Mouse (Mus musculus): ENCODE results near the gene Trim50. TPM values are rescaled to one million over a fixed set of nuclear protein-coding genes. Genes with fewer than 3 reads are reported as not detected.
"Not testable (repeated sequence)": the region's sequence is repeated elsewhere in the genome, so short reads cannot be mapped to it uniquely, and the experiment has no call there.

The Trim50 gene
- polyA plus RNA-seq, 2 experiments: not detected

DNA sequence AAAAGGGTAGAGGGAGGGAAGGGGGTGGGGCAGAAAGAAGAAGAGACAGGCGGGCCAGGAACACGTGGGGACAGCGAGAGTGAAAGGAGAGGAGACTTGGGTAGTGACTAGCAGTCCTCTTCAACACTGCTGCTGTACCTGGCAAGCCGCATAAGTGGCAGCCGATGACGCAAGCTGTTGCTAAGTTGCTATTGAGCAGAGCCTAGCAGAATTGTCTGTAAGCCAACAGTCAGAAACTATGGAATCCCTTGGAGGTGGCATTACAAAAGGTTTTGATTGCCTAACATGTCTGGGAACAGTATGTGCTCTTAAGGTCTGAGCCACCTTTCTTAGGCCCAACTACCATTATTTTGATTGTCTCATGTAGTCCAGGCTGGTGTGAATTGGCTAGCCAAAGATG, 15.2 kb downstream of the Trim50 start:
- no peak overlapping the region for H3K4me3 ChIP-seq (replicated peaks; ENCODE audit: low read length)
- WGBS: 85% methylated on average over 6 of the region's 6 CpGs
- TF ChIP-seq POLR2A (IDR thresholded peaks at IDR 0.05; ENCODE audit: borderline replicate concordance, extremely low read depth, insufficient read depth, insufficient read length): no peak
- no peak overlapping the region for H3K27ac ChIP-seq (replicated peaks; ENCODE audit: low read depth, low read length)
- H3K36me3 ChIP-seq (ENCODE audit: control insufficient read depth, insufficient read depth, low read length): peaks cover 11% of the 10 kb centered on the region
- H3K27me3 ChIP-seq (ENCODE audit: control insufficient read depth, insufficient read depth, low read length): no peaks in the 10 kb centered on the region
- no peak overlapping the region for H3K4me2 ChIP-seq (replicated peaks; ENCODE audit: low read depth, low read length, severe bottlenecking)
- no peak for ATAC-seq (ENCODE audit: low FRiP score, low read depth)
- no peak overlapping the region for H3K9ac ChIP-seq (ENCODE audit: low read depth, low read length, severe bottlenecking)
- H3K4me1 ChIP-seq (ENCODE audit: control insufficient read depth, insufficient read depth, low read length): peaks cover 11% of the 10 kb centered on the region; the same call in 1 of the 2 replicates
- no peaks in the 10 kb centered on the region for H3K9me3 ChIP-seq (ENCODE audit: control insufficient read depth, low read length)
- no peak for DNase-seq (ENCODE audit: low spot score)

DNA sequence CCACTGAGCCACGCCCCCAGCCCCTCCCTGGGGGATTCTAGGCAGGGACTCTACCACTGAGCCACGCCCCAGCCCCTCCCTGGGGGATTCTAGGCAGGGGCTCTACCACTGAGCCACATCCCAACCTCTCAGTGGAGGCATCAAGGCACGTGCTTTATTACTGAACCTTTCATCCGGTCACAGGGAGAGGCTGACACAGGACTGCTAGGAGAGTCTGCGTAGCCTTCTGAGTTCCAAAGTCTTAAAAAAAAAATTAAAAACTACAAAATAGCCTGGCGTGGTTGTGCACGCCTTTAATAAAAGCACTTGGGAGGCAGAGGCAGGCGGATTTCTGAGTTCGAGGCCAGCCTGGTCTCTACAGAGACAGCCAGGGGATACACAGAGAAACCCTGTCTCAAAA, 16.1 kb downstream of the Trim50 start:
- Histone ChIP-seq H3K27ac (replicated peaks; ENCODE audit: low read depth, low read length) (peak overlapping the region; percentile 82), H3K9ac (ENCODE audit: low read depth, low read length, severe bottlenecking) (peak overlapping the region; percentile 84), H3K4me3 (replicated peaks; ENCODE audit: low read length) (peak overlapping the region; percentile 87), H3K4me2 (replicated peaks; ENCODE audit: low read depth, low read length, severe bottlenecking) (peak overlapping the region; percentile 85), H3K36me3 (ENCODE audit: control insufficient read depth, insufficient read depth, low read length) (peaks cover 20% of the 10 kb centered on the region), H3K4me1 (ENCODE audit: control insufficient read depth, insufficient read depth, low read length) (peaks cover 11% of the 10 kb centered on the region; the same call in 1 of the 2 replicates)
- 58% methylated on average over 9 of the region's 9 CpGs for WGBS
- not testable (repeated sequence) for H3K9me3 ChIP-seq (ENCODE audit: control insufficient read depth, low read length); H3K27me3 ChIP-seq (ENCODE audit: control insufficient read depth, insufficient read depth, low read length); ATAC-seq (ENCODE audit: low FRiP score, low read depth); DNase-seq (ENCODE audit: low spot score)

GRCm38 (mm10) chr5:135369787-135370654, 16.9 kb downstream of the Trim50 start, which contains the start of gene Nsun5:
Gene Nsun5, plus strand, starts transcription at chr5:135369953.
- peak within 1 kb of the TSS; percentile 87 for H3K4me3 ChIP-seq (replicated peaks; ENCODE audit: low read length)
- peak within 1 kb of the TSS; percentile 82 for H3K27ac ChIP-seq (replicated peaks; ENCODE audit: low read depth, low read length)

DNA sequence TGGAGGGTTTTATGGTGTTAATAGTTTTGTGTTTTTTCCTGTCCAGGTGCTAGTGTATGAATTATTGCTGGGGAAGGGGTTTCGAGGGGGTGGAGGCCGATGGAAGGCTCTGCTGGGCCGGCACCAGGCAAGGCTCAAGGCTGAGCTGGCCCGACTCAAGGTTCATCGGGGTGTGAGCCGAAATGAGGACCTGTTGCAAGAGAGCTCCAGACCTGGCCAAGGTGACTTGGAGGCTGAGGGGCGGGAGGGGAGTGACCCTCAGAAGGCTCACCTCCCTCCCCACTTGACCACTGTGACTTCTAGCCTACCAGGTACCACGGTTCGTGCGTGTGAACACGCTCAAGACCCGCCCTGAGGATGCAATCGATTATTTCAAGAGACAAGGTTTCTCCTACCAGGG, 18.1 kb downstream of the Trim50 start:
- H3K36me3 ChIP-seq (ENCODE audit: control insufficient read depth, insufficient read depth, low read length): peaks cover 40% of the 10 kb centered on the region
- no peak overlapping the region for H3K9ac ChIP-seq (ENCODE audit: low read depth, low read length, severe bottlenecking)
- DNase-seq (ENCODE audit: low spot score): no peak
- no peak overlapping the region for H3K4me3 ChIP-seq (replicated peaks; ENCODE audit: low read length)
- no peaks in the 10 kb centered on the region for H3K27me3 ChIP-seq (ENCODE audit: control insufficient read depth, insufficient read depth, low read length)
- TF ChIP-seq POLR2A (IDR thresholded peaks at IDR 0.05; ENCODE audit: borderline replicate concordance, extremely low read depth, insufficient read depth, insufficient read length): no peak
- H3K27ac ChIP-seq (replicated peaks; ENCODE audit: low read depth, low read length): no peak overlapping the region
- H3K9me3 ChIP-seq (ENCODE audit: control insufficient read depth, low read length): no peaks in the 10 kb centered on the region
- WGBS: 91% methylated on average over 13 of the region's 13 CpGs
- no peak for ATAC-seq (ENCODE audit: low FRiP score, low read depth)
- H3K4me2 ChIP-seq (replicated peaks; ENCODE audit: low read depth, low read length, severe bottlenecking): no peak overlapping the region; the same call in 1 of the 2 replicates
- peaks cover 11% of the 10 kb centered on the region; the same call in 1 of the 2 replicates for H3K4me1 ChIP-seq (ENCODE audit: control insufficient read depth, insufficient read depth, low read length)

More at GRCm38 (mm10) chr5:135369787-135370654, 16.9 kb downstream of the Trim50 start, which contains the start of gene Nsun5:
- 0 out of 2 replicates have a peak, but pooled peaks have one; percentile 60 for TF ChIP-seq POLR2A (IDR thresholded peaks at IDR 0.05; ENCODE audit: borderline replicate concordance, extremely low read depth, insufficient read depth, insufficient read length)
- Histone ChIP-seq H3K4me1 (ENCODE audit: control insufficient read depth, insufficient read depth, low read length) (peaks cover 11% of the 10 kb centered on the region; the same call in 1 of the 2 replicates), H3K36me3 (ENCODE audit: control insufficient read depth, insufficient read depth, low read length) (peaks cover 28% of the 10 kb centered on the region), H3K9ac (ENCODE audit: low read depth, low read length, severe bottlenecking) (peak within 1 kb of the TSS; percentile 84), H3K27me3 (ENCODE audit: control insufficient read depth, insufficient read depth, low read length) (no peaks in the 10 kb centered on the region), H3K9me3 (ENCODE audit: control insufficient read depth, low read length) (no peaks in the 10 kb centered on the region), H3K4me2 (replicated peaks; ENCODE audit: low read depth, low read length, severe bottlenecking) (peak within 1 kb of the TSS; percentile 85)
- ATAC-seq (ENCODE audit: low FRiP score, low read depth): peak; percentile 79
- DNase-seq (ENCODE audit: low spot score): peak; percentile 90
- under 1% methylated on average over 63 of the region's 64 CpGs for WGBS

- no peak for DNase-seq (ENCODE audit: low spot score)
- no peak overlapping the region for H3K4me3 ChIP-seq (replicated peaks; ENCODE audit: low read length)
- 94% methylated on average over 5 of the region's 5 CpGs for WGBS
- no peaks in the 10 kb centered on the region for H3K27me3 ChIP-seq (ENCODE audit: control insufficient read depth, insufficient read depth, low read length)
- H3K4me1 ChIP-seq (ENCODE audit: control insufficient read depth, insufficient read depth, low read length): peaks cover 11% of the 10 kb centered on the region; the same call in 1 of the 2 replicates
- ATAC-seq (ENCODE audit: low FRiP score, low read depth): no peak
- H3K27ac ChIP-seq (replicated peaks; ENCODE audit: low read depth, low read length): no peak overlapping the region
- no peak for TF ChIP-seq POLR2A (IDR thresholded peaks at IDR 0.05; ENCODE audit: borderline replicate concordance, extremely low read depth, insufficient read depth, insufficient read length)
- H3K9ac ChIP-seq (ENCODE audit: low read depth, low read length, severe bottlenecking): no peak overlapping the region
- peaks cover 62% of the 10 kb centered on the region for H3K36me3 ChIP-seq (ENCODE audit: control insufficient read depth, insufficient read depth, low read length)
- H3K4me2 ChIP-seq (replicated peaks; ENCODE audit: low read depth, low read length, severe bottlenecking): no peak overlapping the region
- no peaks in the 10 kb centered on the region for H3K9me3 ChIP-seq (ENCODE audit: control insufficient read depth, low read length)
These were observed 20.5 kb downstream of the Trim50 start for GRCm38 (mm10) chr5:135373601-135374000.
